ENCODE assay signal across 9 mouse cellular contexts in genomic region chr2:122628976-122629375, GRCm38 (mm10). TPM values are rescaled to one million over a fixed set of nuclear protein-coding genes. Genes with fewer than 3 reads are reported as not detected.
DNase-seq lines count a peak whose midpoint lies in the region; ATAC-seq and TF ChIP-seq lines count a peak whose summit lies in the region.
"Had no signal": no experiment of that assay in that cellular context is flagged by ENCODE, and none has a peak within 500 bp of the region (broad histone marks: within the 10 kb centered on the region; RNA-seq: fewer than 3 reads in every experiment).

No protein-coding gene starts in this region.

- peak; percentile 87 for TF ChIP-seq CTCF in intestine, postnatal 0 days (IDR thresholded peaks at IDR 0.05; ENCODE audit: low read depth)

- no peaks in the 10 kb centered on the region for H3K27me3 ChIP-seq in intestine, postnatal 0 days (replicated peaks; ENCODE audit: control insufficient read depth, insufficient read depth, low read length)
- H3K27me3 ChIP-seq in limb, embryonic 14.5 days (ENCODE audit: control insufficient read depth, insufficient read depth, low read length), result no peaks in the 10 kb centered on the region
- H3K27me3 ChIP-seq in neural tube, embryonic 14.5 days (ENCODE audit: control insufficient read depth, insufficient read depth, low read length), result no peaks in the 10 kb centered on the region

- no peak overlapping the region for H3K4me3 ChIP-seq in intestine, postnatal 0 days (ENCODE audit: low read depth, low read length)
- H3K4me3 ChIP-seq in limb, embryonic 14.5 days (replicated peaks; ENCODE audit: low read length), result no peak overlapping the region
- no peak overlapping the region for H3K4me3 ChIP-seq in neural tube, embryonic 14.5 days (ENCODE audit: low read depth, low read length)
- H3K4me3 ChIP-seq: erythroblast, embryonic 14.5 days had no signal

- peaks cover 16% of the 10 kb centered on the region for H3K36me3 ChIP-seq in intestine, postnatal 0 days (ENCODE audit: control insufficient read depth, insufficient read depth)
- H3K36me3 ChIP-seq in limb, embryonic 14.5 days (ENCODE audit: control insufficient read depth, insufficient read depth, low read length), result peaks cover 17% of the 10 kb centered on the region
- peaks cover 2% of the 10 kb centered on the region; the same call in 1 of the 2 replicates for H3K36me3 ChIP-seq in neural tube, embryonic 14.5 days (ENCODE audit: control insufficient read depth, insufficient read depth, low read length)

- H3K27ac ChIP-seq in intestine, postnatal 0 days (ENCODE audit: low read depth, low read length), result no peak overlapping the region
- no peak overlapping the region for H3K27ac ChIP-seq in limb, embryonic 14.5 days (replicated peaks; ENCODE audit: low read depth, low read length)
- H3K27ac ChIP-seq in neural tube, embryonic 14.5 days (ENCODE audit: low read depth, low read length), result no peak overlapping the region

- DNase-seq in 3T3-L1 (ENCODE audit: low read depth, low spot score), result peak; percentile 86
- peak; percentile 89 for DNase-seq in NIH3T3 (ENCODE audit: low read depth)
- peak; percentile 79 to 88 for DNase-seq in cerebellum, postnatal 36 days
- DNase-seq in gastrocnemius, adult 18-20 months (ENCODE audit: low spot score), result peak; percentile 88
- DNase-seq in limb, embryonic 14.5 days (ENCODE audit: low spot score), result peak; percentile 89
- DNase-seq in thymus, postnatal 0 days (ENCODE audit: low spot score), result peak; percentile 73

- ATAC-seq in intestine, postnatal 0 days, result no peak
- ATAC-seq in limb, embryonic 14.5 days (ENCODE audit: low FRiP score, low read depth), result peak; percentile 43; the same call in 1 of the 2 replicates
- ATAC-seq in neural tube, embryonic 14.5 days (ENCODE audit: low read depth), result no peak

- no peak overlapping the region for H3K4me2 ChIP-seq in intestine, postnatal 0 days (replicated peaks; ENCODE audit: low read depth)
- 0 out of 2 replicates have a peak overlapping the region, but pooled peaks have one; percentile 10 for H3K4me2 ChIP-seq in limb, embryonic 14.5 days (replicated peaks; ENCODE audit: low read depth, low read length, severe bottlenecking)
- peak overlapping the region; percentile 11; the same call in 1 of the 2 replicates for H3K4me2 ChIP-seq in neural tube, embryonic 14.5 days (ENCODE audit: low read depth, low read length)

- H3K9me3 ChIP-seq in intestine, postnatal 0 days (ENCODE audit: control insufficient read depth), result no peaks in the 10 kb centered on the region
- H3K9me3 ChIP-seq in limb, embryonic 14.5 days (ENCODE audit: control insufficient read depth, low read length), result no peaks in the 10 kb centered on the region
- no peaks in the 10 kb centered on the region for H3K9me3 ChIP-seq in neural tube, embryonic 14.5 days (ENCODE audit: control insufficient read depth, low read length)

- WGBS in intestine, postnatal 0 days, result under 1% methylated on average over 7 of the region's 7 CpGs
- 2% methylated on average over 7 of the region's 7 CpGs for WGBS in limb, embryonic 14.5 days
- 1% methylated on average over 7 of the region's 7 CpGs for WGBS in neural tube, embryonic 14.5 days

- no peak for TF ChIP-seq POLR2A in limb, embryonic 14.5 days (IDR thresholded peaks at IDR 0.05; ENCODE audit: borderline replicate concordance, extremely low read depth, insufficient read depth, insufficient read length)

- H3K9ac ChIP-seq in intestine, postnatal 0 days (ENCODE audit: low read depth, low read length), result no peak overlapping the region
- no peak overlapping the region for H3K9ac ChIP-seq in limb, embryonic 14.5 days (ENCODE audit: low read depth, low read length, severe bottlenecking)
- no peak overlapping the region for H3K9ac ChIP-seq in neural tube, embryonic 14.5 days (replicated peaks; ENCODE audit: low read depth, low read length)

- H3K4me1 ChIP-seq in intestine, postnatal 0 days (replicated peaks; ENCODE audit: control insufficient read depth, insufficient read depth, low read length), result no peaks in the 10 kb centered on the region
- H3K4me1 ChIP-seq in limb, embryonic 14.5 days (ENCODE audit: control insufficient read depth, insufficient read depth, low read length), result 0 out of 2 replicates have a peak, but pooled peaks cover 9% of the 10 kb centered on the region
- H3K4me1 ChIP-seq in neural tube, embryonic 14.5 days (ENCODE audit: control insufficient read depth, insufficient read depth, low read length), result peaks cover 9% of the 10 kb centered on the region

RNA-seq across cellular contexts. Expression of gene AA467197, which starts 7.8 kb away (rescaled TPM):
- not detected for total RNA-seq in gastrocnemius, adult 18-20 months (2021)
- 31.7 and 38.4 TPM in 2 replicates for polyA plus RNA-seq in intestine, postnatal 0 days (2015; fragmentation: Nextera tagmentation; extraction: Ambion mirVana)
- polyA plus RNA-seq in limb, embryonic 14.5 days (2012; rRNA removed), result 0.30 and 0.55 TPM in 2 replicates
- 0.26 TPM in 1 of 2 replicates, not detected in the other for polyA plus RNA-seq in limb, embryonic 14.5 days (2014; fragmentation: Nextera tagmentation; extraction: Ambion mirVana)
- polyA plus RNA-seq in neural tube, embryonic 14.5 days (2014; fragmentation: Nextera tagmentation; extraction: Ambion mirVana), result 0.50 and 0.64 TPM in 2 replicates
- polyA plus RNA-seq in thymus, postnatal 0 days (2015; fragmentation: Nextera tagmentation; extraction: Ambion mirVana), result 25.3 and 27.2 TPM in 2 replicates
- polyA plus RNA-seq: erythroblast, embryonic 14.5 days had no signal

RNA-seq across cellular contexts. Expression of gene Gatm, which starts 17.9 kb away (rescaled TPM):
- 1 to 10 TPM; 4.8 to 5.4 TPM for total RNA-seq in gastrocnemius, adult 18-20 months (2021)
- 184 and 255 TPM in 2 replicates for polyA plus RNA-seq in intestine, postnatal 0 days (2015; fragmentation: Nextera tagmentation; extraction: Ambion mirVana)
- 29.4 and 35.6 TPM in 2 replicates for polyA plus RNA-seq in limb, embryonic 14.5 days (2012; rRNA removed)
- polyA plus RNA-seq in limb, embryonic 14.5 days (2014; fragmentation: Nextera tagmentation; extraction: Ambion mirVana), result 40.1 and 54.5 TPM in 2 replicates
- polyA plus RNA-seq in neural tube, embryonic 14.5 days (2014; fragmentation: Nextera tagmentation; extraction: Ambion mirVana), result 35.3 and 37.6 TPM in 2 replicates
- 6.3 and 7.4 TPM in 2 replicates for polyA plus RNA-seq in thymus, postnatal 0 days (2015; fragmentation: Nextera tagmentation; extraction: Ambion mirVana)

Comparison
In these comparisons a context has a peak if more than half of its experiments do, and no peak if none do; other contexts are left out.
1. RNA of gene AA467197, which starts 7.8 kb away (polyA plus RNA-seq): 31.7 to 38.4 TPM in intestine, postnatal 0 days and 25.3 to 27.2 TPM in thymus, postnatal 0 days; 0.50 to 0.64 TPM in neural tube, embryonic 14.5 days and 0.26 to 0.55 TPM in limb, embryonic 14.5 days; every median in the first group is over 10 times any median in the second.
2. Peak in every context shown above with its lines, with median percentiles within 50 percentile points of each other: DNase-seq.